Mouse (Mus musculus) hindbrain, embryonic 15.5 days (tissue): ENCODE data around the gene Eif4e1b. TPM values are rescaled to one million over a fixed set of nuclear protein-coding genes. Genes with fewer than 3 reads are reported as not detected.
"Not testable (repeated sequence)": the region's sequence is repeated elsewhere in the genome, so short reads cannot be mapped to it uniquely, and the experiment has no call there.

Experiments
- ATAC-seq: fragments of 200-750 bp; cut with Nextera tagmentation; 2 replicates; pipeline ENCODE4 v1.8.0; 2017; ENCODE audit warnings: low read depth, moderate number of reproducible peaks, moderate TSS enrichment; ENCODE audit not compliant: low FRiP score
- H3K27ac ChIP-seq: fragments of 300-500 bp; sonication (generic); replicated peaks from 2 replicates; pipeline ENCODE4 v1.5.1; 2015; ENCODE audit warnings: mild to moderate bottlenecking, inconsistent platforms
- H3K27me3 ChIP-seq: fragments of 300-500 bp; sonication (generic); 2 replicates; pipeline ENCODE4 v1.6.1; 2015; ENCODE audit warnings: control low read depth, inconsistent platforms
- H3K36me3 ChIP-seq: fragments of 300-500 bp; sonication (generic); 2 replicates; pipeline ENCODE4 v1.6.1; 2015; ENCODE audit warnings: control low read depth, inconsistent platforms
- H3K4me1 ChIP-seq: fragments of 300-500 bp; sonication (generic); replicated peaks from 2 replicates; pipeline ENCODE4 v1.6.1; 2015; ENCODE audit warnings: control low read depth, inconsistent platforms
- H3K4me2 ChIP-seq: fragments of 300-500 bp; sonication (generic); 2 replicates; pipeline ENCODE4 v1.6.1; 2015; ENCODE audit warnings: moderate library complexity, mild to moderate bottlenecking, inconsistent platforms
- H3K4me3 ChIP-seq: fragments of 300-500 bp; sonication (generic); 2 replicates; pipeline ENCODE4 v1.5.1; 2015; ENCODE audit warnings: mild to moderate bottlenecking, inconsistent platforms
- H3K9ac ChIP-seq: fragments of 300-500 bp; sonication (generic); 2 replicates; pipeline ENCODE4 v1.6.1; 2015; ENCODE audit warnings: inconsistent platforms
- H3K9me3 ChIP-seq: fragments of 300-500 bp; sonication (generic); 2 replicates; pipeline ENCODE4 v1.6.1; 2016; ENCODE audit warnings: control low read depth, inconsistent platforms
- WGBS: fragments of 180-500 bp; shearing (Covaris S2); methylation state at CpG from one replicate; pipeline ENCODE4 v1.1.7; 2015; 5-methylcytosine and 5-hydroxymethylcytosine counted together
- polyA plus RNA-seq: library from polyadenylated mRNA; unstranded; fragments of >200 nt; fragmentation: Nextera tagmentation; extraction: Ambion mirVana; gene quantifications from 2 replicates; pipeline ENCODE4 v1.2.1, GENCODE M21; 2015

Eif4e1b gene
- polyA plus RNA-seq, 1 experiment from 2014 or later, result not detected

DNA sequence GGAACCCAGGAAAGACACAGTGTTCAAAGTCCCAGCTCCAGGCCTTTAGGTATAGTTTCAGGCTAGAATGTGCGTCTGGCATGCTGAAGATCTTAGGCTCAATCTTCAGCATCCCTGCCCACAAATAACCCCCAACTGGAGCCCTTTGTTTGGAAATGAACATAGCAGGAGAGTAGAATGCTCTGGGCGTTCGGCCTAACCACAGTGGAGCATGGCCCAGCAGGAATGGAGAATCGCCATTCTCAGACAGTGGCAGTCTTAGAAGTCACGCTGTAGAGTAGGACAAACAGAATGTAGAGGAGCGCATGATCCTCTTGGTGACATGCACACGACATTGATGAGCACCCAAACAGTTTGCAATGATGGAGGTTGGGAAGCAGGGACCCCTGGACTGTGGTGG, 22.9 kb upstream of the Eif4e1b start:
- H3K4me2 ChIP-seq, result no peak overlapping the region
- H3K4me1 ChIP-seq, result peaks cover 48% of the 10 kb centered on the region
- ATAC-seq, result no peak
- H3K9ac ChIP-seq, result no peak overlapping the region
- H3K27ac ChIP-seq, result no peak overlapping the region
- WGBS, result 70% methylated on average over 7 of the region's 7 CpGs
- no peak overlapping the region for H3K4me3 ChIP-seq
- H3K9me3 ChIP-seq, result no peaks in the 10 kb centered on the region
- peaks cover 34% of the 10 kb centered on the region for H3K27me3 ChIP-seq
- H3K36me3 ChIP-seq, result no peaks in the 10 kb centered on the region

DNA sequence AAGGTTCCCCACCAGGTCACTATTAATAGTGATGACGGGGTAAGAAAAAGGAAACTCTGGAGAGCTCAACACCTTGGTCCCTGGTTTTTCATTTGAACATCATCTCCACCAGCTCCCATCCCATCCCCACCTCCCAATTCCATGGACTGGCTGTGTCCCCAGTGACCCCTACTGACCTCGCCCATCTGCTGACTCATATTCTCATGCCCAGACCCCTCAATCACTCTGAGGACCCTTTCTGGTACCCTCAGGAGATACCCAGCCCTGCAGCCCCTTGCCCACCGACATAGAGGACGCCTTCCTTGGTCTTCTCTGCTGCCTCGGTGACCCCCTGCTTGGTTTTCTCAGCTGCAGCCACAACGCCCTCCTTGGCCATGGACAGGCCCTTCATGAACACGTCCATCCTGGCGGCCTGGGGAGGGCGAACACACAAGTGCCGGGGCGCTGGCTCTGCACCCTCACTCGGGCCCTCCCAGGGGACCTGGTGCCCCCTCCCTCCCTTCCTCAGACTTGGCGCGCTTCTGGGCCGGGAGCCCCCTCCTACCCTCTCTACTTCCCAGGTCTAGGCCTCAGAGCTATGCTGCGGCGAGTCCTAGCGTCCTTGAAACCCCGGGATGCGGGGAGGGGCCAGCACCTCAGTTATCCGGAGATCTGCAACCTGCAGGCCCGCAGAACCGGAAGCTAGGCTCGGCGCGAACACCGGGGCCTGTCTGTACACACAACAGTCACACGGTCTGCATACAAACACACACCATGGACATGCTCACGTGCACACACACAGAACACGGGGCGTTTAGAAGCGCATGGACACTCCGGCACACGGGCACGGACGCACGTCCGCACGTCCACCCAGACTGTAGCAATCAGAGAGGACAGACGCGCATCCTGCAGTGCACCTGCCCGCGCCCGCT, 18.3 kb upstream of the Eif4e1b start:
- WGBS, result 4% methylated on average over 44 of the region's 44 CpGs
- Histone ChIP-seq H3K27me3 (peaks cover 34% of the 10 kb centered on the region), H3K4me3 (peak overlapping the region; percentile 51), H3K9me3 (no peaks in the 10 kb centered on the region), H3K4me2 (peak overlapping the region; percentile 67), H3K4me1 (peaks cover 30% of the 10 kb centered on the region), H3K9ac (peak overlapping the region; percentile 54), H3K36me3 (no peaks in the 10 kb centered on the region), H3K27ac (peak overlapping the region; percentile 72)
- ATAC-seq, result peak; percentile 47

DNA sequence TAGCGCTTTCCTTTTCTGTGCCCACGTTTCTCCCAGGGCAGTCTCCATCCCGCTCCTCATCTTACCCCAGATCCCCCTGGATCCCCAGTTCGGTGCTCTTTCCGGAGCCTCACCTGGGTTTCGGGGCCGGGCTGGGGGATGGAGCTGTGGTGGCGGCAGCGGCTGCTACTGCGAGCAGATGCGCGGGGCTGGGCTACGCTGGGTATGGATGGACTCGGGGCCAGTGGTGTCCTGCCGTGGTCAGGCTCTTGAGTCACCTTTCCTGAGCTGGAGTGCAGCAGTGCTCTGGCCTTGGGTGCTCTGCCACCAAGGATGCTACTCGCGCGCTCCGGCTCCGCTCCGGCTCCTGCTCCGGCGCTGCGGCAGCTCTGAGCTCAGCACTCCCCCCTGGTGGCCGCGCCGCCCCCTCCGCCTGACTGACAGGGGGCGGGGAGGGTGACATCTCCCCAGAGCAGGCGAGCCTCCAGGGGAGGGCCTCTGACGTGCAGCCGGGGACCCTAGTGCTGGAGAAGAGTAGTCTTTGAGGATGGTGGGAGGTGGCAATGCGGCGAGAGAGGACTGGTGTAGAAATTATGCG, 17.5 kb upstream of the Eif4e1b start, which contains the start of gene Sncb:
TSS of gene Sncb (minus strand) at position 404 of the 577 bp plus-strand sequence.
- H3K4me2 ChIP-seq, result peak within 1 kb of the TSS; percentile 67
- peaks cover 30% of the 10 kb centered on the region for H3K4me1 ChIP-seq
- peaks cover 34% of the 10 kb centered on the region for H3K27me3 ChIP-seq
- ATAC-seq, result peak; percentile 85
- under 1% methylated on average over 35 of the region's 35 CpGs for WGBS
- H3K9ac ChIP-seq, result peak within 1 kb of the TSS; percentile 54
- no peaks in the 10 kb centered on the region for H3K9me3 ChIP-seq
- no peaks in the 10 kb centered on the region for H3K36me3 ChIP-seq
- H3K4me3 ChIP-seq, result peak within 1 kb of the TSS; percentile 51
- H3K27ac ChIP-seq, result peak within 1 kb of the TSS; percentile 72

DNA sequence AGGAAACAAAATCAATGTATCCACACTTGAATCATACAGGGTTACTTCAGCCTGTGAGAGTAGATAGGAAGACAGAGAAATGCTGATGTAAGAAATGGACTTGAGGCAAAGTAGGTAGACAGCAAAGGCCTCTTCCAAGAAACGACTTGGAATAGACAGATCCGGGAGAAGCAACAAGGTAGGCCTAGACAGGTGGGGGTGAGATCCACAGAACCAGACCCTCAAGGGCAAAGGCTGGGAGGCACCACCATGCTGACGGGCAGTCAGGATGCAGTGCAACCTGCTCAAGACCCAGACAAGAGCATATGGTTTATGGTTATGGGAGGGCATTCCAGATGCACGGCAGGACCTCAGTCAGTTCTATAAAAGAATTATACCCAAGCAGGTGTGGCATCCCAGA, 16.8 kb upstream of the Eif4e1b start:
- H3K27me3 ChIP-seq, result peaks cover 32% of the 10 kb centered on the region
- H3K4me2 ChIP-seq, result peak overlapping the region; percentile 67
- no peak overlapping the region for H3K9ac ChIP-seq
- no peaks in the 10 kb centered on the region for H3K36me3 ChIP-seq
- peak overlapping the region; percentile 72 for H3K27ac ChIP-seq
- H3K9me3 ChIP-seq, result no peaks in the 10 kb centered on the region
- H3K4me1 ChIP-seq, result peaks cover 30% of the 10 kb centered on the region
- peak overlapping the region; percentile 51; the same call in 1 of the 2 replicates for H3K4me3 ChIP-seq
- WGBS, result 82% methylated on average over 4 of the region's 4 CpGs
- ATAC-seq, result no peak

DNA sequence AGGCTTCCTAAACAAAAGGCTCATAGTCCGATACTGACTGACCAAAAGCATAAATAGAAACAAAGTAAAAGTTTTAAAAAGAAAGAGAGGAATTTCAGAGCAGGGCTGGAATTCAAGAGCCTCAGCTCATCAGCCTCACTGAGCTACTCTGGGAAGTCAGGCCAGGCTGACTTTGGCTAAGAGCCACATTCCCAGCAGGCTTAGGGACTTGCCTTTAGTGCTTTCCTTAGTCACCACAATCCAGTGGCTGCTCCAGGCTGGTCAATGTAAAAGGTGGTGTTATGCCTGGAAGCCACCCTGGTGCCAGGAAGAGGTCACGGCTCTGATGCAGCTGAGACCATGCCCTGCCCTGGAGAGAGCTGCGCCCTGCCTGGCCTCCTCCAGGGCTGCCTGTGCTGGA, 3.2 kb upstream of the Eif4e1b start:
- H3K4me1 ChIP-seq, result peaks cover 5% of the 10 kb centered on the region
- no peaks in the 10 kb centered on the region for H3K36me3 ChIP-seq
- 57% methylated on average over 3 of the region's 3 CpGs for WGBS
- no peak overlapping the region for H3K4me3 ChIP-seq
- H3K4me2 ChIP-seq, result no peak overlapping the region
- ATAC-seq, result peak; percentile 66; the same call in 1 of the 2 replicates
- H3K27me3 ChIP-seq, result no peaks in the 10 kb centered on the region
- no peak overlapping the region for H3K9ac ChIP-seq
- no peaks in the 10 kb centered on the region for H3K9me3 ChIP-seq
- H3K27ac ChIP-seq, result no peak overlapping the region; the same call in 1 of the 2 replicates

DNA sequence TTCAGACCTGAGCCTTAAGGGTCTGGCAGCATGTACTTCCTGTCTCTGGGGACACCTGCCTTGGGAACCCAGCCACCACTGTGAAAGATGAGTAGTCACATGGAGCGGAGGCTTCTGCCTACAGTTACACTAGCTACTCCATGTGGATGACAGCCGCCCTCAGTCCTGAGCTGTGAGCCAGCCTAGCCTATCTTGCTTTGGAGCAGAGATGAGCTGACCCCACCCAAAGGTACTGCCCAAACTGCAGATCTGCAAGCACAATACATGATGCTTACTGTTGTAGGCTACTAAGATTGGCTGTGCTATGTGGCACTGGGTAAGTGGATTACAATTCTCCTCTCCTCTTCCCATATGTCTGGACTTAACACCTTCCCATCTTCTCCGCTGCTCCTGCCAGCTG, 2.7 kb upstream of the Eif4e1b start:
- WGBS, result 82% methylated on average over 3 of the region's 3 CpGs
- no peak for ATAC-seq
- Histone ChIP-seq H3K9me3 (no peaks in the 10 kb centered on the region), H3K4me1 (peaks cover 5% of the 10 kb centered on the region), H3K4me3 (no peak overlapping the region), H3K27ac (no peak overlapping the region; the same call in 1 of the 2 replicates), H3K9ac (no peak overlapping the region), H3K4me2 (no peak overlapping the region), H3K36me3 (no peaks in the 10 kb centered on the region), H3K27me3 (no peaks in the 10 kb centered on the region)

DNA sequence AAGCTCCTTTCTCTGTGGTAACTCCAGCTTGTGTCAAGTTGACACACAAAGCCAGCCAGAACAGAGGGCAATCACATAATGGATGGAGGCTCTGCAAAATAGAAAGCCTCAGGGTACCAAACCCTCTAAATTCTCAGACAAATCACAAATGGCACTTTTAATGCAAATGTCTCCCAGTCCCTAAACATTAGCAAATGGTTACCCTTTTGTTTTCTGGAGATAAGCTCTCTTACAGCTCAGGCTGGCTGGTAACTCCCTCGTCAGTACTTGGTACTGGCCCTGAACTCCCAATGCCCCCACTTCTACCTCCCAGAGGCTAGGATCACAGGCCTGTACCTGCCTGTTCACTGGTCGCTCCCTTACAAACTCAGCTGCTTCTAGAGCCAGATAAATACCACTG, 563 bp upstream of the Eif4e1b start:
- no peaks in the 10 kb centered on the region for H3K9me3 ChIP-seq
- no peak overlapping the region for H3K4me2 ChIP-seq
- H3K4me3 ChIP-seq, result no peak overlapping the region
- no peak overlapping the region for H3K27ac ChIP-seq
- peaks cover 5% of the 10 kb centered on the region for H3K4me1 ChIP-seq
- no peak for ATAC-seq
- H3K27me3 ChIP-seq, result no peaks in the 10 kb centered on the region
- H3K9ac ChIP-seq, result no peak overlapping the region
- 48% methylated on average over 2 of the region's 2 CpGs for WGBS
- H3K36me3 ChIP-seq, result no peaks in the 10 kb centered on the region

DNA sequence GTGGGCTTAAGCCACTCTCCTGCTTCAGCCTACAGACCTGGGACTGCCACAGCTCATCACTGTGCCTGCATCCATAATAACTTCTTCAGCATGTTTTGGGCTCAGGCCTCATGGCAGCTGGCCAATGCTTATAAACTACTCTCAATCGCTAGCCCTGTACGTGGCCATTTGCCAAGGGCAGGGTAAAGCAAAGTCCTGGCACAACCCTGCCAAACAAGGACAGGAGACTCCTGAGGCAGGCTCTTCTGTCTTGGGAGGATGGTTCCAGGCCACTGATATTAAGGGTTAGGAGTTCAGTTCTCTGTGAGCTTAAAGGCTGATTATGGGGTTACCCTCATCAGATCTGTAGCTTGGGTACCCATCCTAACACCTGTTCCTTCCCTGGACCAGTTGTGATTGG, 3.8 kb downstream of the Eif4e1b start:
- not testable (repeated sequence) for H3K4me3 ChIP-seq, H3K9ac ChIP-seq, H3K36me3 ChIP-seq, H3K9me3 ChIP-seq, ATAC-seq, H3K4me2 ChIP-seq, H3K27ac ChIP-seq, H3K27me3 ChIP-seq
- H3K4me1 ChIP-seq, result peaks cover 16% of the 10 kb centered on the region
- 53% methylated on average over 2 of the region's 2 CpGs for WGBS

DNA sequence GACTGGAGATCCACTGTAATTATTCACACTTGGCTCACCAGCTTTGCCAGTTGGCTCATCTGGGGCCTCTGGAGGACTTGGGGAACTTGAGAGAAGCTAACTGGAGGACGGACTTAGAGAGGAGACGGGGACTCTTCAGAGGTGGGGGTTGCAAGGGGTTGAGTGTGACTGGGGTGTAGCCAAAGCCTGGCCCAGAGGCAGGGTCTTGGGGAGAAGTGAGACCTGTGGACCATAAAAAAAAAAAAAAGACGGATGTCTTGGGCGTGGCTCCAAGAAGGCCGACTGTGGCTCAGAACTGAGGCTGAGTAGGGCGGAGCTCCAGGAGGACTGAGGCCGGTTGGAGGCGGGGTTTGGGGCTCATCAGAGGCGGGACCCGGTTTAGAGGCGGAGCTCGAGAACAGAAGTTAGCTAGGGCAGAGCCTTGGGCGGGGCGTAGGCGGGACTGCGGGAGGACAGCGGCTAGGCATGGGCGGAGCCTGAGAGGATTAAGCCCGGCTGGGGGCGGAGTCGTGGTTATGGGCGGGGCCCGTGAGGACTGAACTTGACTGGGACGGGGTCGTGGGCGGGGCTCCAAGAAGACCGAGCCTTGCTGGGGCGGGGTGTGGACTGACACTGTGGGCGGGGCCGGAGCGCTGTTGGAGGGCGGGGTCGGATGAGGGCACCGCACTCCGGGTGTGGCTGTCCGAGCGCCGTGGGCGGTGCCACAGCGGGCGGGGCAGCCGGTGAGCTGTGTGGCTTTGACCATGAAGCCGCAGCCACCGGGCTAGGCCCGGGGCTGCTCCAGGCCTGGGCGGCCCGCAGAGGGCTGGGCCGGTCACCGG, 5.2 kb downstream of the Eif4e1b start, which contains the start of gene Tspan17:
TSS of gene Tspan17 (plus strand) at position 638 of the 821 bp plus-strand sequence.
- Histone ChIP-seq H3K27ac (peak within 1 kb of the TSS; percentile 42; the same call in 1 of the 2 replicates), H3K9me3 (no peaks in the 10 kb centered on the region), H3K4me3 (peak within 1 kb of the TSS; percentile 57), H3K27me3 (peaks cover 8% of the 10 kb centered on the region; the same call in 1 of the 2 replicates), H3K4me2 (peak within 1 kb of the TSS; percentile 94), H3K9ac (peak within 1 kb of the TSS; percentile 54), H3K4me1 (peaks cover 16% of the 10 kb centered on the region), H3K36me3 (no peaks in the 10 kb centered on the region)
- 2% methylated on average over 49 of the region's 49 CpGs for WGBS
- ATAC-seq, result peak; percentile 88

DNA sequence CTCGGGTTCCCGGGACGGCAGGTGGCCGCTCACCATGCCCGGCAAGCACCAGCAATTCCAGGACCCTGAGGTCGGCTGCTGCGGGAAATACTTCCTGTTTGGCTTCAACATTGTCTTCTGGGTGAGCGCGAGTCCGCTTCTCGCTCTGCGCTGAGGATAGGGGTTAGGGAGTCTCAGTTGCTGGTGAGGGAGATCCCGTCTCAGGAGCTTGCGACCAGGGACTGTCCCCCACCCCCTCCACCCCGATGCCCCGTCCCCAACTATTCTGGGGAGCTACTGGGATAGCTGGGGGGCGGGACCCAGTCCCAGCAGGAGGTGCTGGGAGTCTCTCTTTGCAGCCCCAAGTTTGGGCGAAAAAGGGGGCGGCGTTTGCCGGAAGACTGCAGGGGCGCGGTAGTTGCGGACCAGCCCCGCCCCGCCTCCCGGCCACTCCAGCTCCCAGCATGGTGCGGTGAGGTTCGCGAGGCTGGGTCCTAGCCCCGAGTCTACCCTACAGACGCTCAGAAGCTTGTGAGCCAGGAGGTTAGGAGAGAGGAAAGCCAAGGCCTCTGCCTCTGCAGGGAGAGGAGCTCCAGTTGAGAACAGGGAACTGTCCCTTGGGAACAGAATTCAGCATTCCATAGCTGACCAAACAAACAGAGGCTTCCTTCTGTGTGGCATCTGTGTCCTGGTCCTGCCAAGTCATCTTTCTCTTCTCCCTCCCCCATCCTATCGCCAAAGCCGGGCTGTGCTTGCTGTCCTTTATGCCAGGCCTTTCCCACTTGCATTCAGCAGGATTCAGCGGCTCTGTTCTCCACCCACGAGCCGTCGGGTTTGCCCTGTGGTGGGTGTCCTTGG, 6.0 kb downstream of the Eif4e1b start:
- H3K4me1 ChIP-seq, result peaks cover 16% of the 10 kb centered on the region
- no peaks in the 10 kb centered on the region for H3K36me3 ChIP-seq
- H3K9ac ChIP-seq, result peak overlapping the region; percentile 54
- H3K9me3 ChIP-seq, result no peaks in the 10 kb centered on the region
- H3K27me3 ChIP-seq, result peaks cover 8% of the 10 kb centered on the region; the same call in 1 of the 2 replicates
- H3K4me2 ChIP-seq, result peak overlapping the region; percentile 94
- WGBS, result 2% methylated on average over 36 of the region's 38 CpGs
- peak overlapping the region; percentile 57 for H3K4me3 ChIP-seq
- peak overlapping the region; percentile 42; the same call in 1 of the 2 replicates for H3K27ac ChIP-seq
- ATAC-seq, result peak; percentile 52
